27 mouse cellular contexts compared by ENCODE assay signal in genomic region chr5:24618921-24619320, GRCm38 (mm10).
"Had no signal": no experiment of that assay in that cellular context is flagged by ENCODE, and none has a peak within 500 bp of the region (broad histone marks: within the 10 kb centered on the region; RNA-seq: fewer than 3 reads in every experiment).

No protein-coding gene starts in this region.

- H3K4me1 ChIP-seq: liver, embryonic 13.5 days; liver, embryonic 15.5 days had no signal

- H3K9ac ChIP-seq: heart, embryonic 12.5 days; hindbrain, embryonic 12.5 days; hindbrain, embryonic 14.5 days; intestine, embryonic 15.5 days; limb, embryonic 12.5 days; liver, embryonic 13.5 days; liver, embryonic 15.5 days had no signal

- H3K27ac ChIP-seq: gastrocnemius, adult 2 months; heart, embryonic 10.5 days; hindbrain, embryonic 10.5 days; hindbrain, embryonic 12.5 days; hindbrain, embryonic 14.5 days; intestine, embryonic 15.5 days; layer of hippocampus, adult 2 months; left cerebral cortex, adult 2 months; limb, embryonic 10.5 days; liver, embryonic 13.5 days; liver, embryonic 15.5 days had no signal

- H3K9me3 ChIP-seq: heart, embryonic 10.5 days; heart, embryonic 12.5 days; hindbrain, embryonic 10.5 days; hindbrain, embryonic 12.5 days; intestine, embryonic 15.5 days; limb, embryonic 10.5 days; limb, embryonic 12.5 days; liver, embryonic 13.5 days; liver, embryonic 15.5 days had no signal

- ATAC-seq: hindbrain, embryonic 16.5 days; inflammation-experienced regulatory T-cells, adult 6 months; intestine, embryonic 15.5 days; intestine, postnatal 0 days had no signal

- H3K36me3 ChIP-seq: heart, embryonic 10.5 days; heart, embryonic 12.5 days; hindbrain, embryonic 10.5 days; hindbrain, embryonic 12.5 days; intestine, embryonic 15.5 days; limb, embryonic 10.5 days; limb, embryonic 12.5 days; liver, embryonic 13.5 days; liver, embryonic 15.5 days had no signal

- DNase-seq: gastrocnemius, adult 2 months; gastrocnemius, postnatal 10 days; gastrocnemius, postnatal 25 days; heart, adult 18-20 months; heart, postnatal 10 days; heart, postnatal 4 days; kidney, adult 18-20 months; kidney, adult 8-10 months; kidney, postnatal 10 days; kidney, postnatal 4 days; liver; liver, embryonic 13.5 days had no signal

- H3K4me2 ChIP-seq: heart, embryonic 12.5 days; hindbrain, embryonic 12.5 days; hindbrain, embryonic 14.5 days; intestine, embryonic 15.5 days; limb, embryonic 12.5 days; liver, embryonic 11.5 days; liver, embryonic 13.5 days; liver, embryonic 15.5 days had no signal

- H3K4me3 ChIP-seq: gastrocnemius, adult 2 months; heart, embryonic 10.5 days; heart, embryonic 12.5 days; hindbrain, embryonic 10.5 days; hindbrain, embryonic 12.5 days; intestine, embryonic 15.5 days; layer of hippocampus, adult 2 months; left cerebral cortex, adult 2 months; limb, embryonic 10.5 days; limb, embryonic 12.5 days; liver, embryonic 13.5 days; liver, embryonic 15.5 days had no signal
